Mouse (Mus musculus): Measurements from ENCODE around the gene Rxfp3. TPM values are rescaled to one million over a fixed set of nuclear protein-coding genes. Genes with fewer than 3 reads are reported as not detected.

The Rxfp3 gene
- 1.7 TPM for polyA plus RNA-seq (2015; fragmentation: Illumina TruSeq; extraction: RNeasy Lipid Tissue Mini Kit (QIAGEN cat#74804); ENCODE audit: low read depth, low replicate concordance)

DNA sequence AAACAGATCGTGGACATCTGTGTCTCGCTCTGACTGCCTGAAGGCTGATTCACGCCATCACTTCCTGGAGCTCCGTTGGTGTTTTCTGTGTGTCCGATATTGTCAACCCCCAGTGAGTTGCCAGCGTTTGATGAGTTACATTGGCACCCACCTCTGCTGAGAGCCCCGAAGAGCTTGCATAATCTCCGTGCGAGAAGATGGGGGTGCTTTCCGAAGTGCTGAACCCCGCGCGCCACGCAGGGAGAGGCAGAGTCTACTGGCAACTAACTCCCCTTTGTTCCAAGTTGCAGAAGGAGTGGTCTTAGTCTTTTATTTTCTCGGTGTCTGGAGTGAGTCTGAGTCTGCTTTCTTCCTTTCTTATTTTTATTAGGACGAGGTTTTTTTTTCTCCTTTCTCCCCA, at the start of gene Rxfp3:
Rxfp3 (minus strand) TSS at position 281 of the 400 bp plus-strand sequence.

DNA sequence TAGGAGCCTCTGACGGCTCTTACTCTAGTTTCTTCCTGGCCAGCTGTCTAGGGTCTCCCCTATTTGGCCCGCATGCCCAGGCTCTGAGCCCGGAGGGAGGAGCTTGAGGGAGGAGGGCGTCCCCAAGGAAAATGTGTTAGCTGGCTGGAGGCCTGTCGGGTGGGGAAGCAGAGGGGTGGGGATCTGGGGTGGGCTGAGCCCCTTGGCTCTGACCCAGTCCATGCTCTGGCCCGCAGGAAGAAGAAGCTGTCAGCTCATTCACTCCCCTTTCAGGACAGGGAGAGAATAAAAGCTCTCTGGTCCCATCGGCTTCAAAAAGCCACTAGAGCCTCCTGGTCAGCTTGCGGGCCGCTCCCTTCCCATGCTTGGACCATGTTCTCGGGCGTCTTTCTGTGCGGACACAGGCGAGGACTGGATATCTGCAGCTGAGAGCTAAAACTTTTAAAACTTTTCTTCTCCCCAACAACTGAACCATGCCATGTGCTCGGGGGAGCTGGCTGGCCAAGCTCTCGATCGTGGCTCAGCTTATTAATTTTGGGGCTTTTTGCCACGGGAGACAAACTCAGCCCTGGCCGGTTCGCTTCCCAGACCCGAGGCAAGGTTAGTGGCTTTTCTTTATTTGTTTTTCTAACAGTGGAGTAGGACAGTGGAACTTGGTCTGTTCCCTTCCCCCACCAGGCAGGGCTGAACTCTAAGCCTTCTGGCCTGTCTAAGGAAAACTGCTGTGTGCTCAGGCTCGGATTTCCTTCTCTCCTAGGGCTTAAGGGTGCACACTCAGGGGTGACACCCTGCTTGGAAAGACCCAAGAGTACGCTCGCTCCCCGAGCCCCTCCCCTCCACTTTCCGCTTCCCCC, 27.0 kb upstream of the Rxfp3 start, which contains the start of gene Adamts12:
Adamts12 (plus strand) TSS at position 233 of the 854 bp plus-strand sequence.

DNA sequence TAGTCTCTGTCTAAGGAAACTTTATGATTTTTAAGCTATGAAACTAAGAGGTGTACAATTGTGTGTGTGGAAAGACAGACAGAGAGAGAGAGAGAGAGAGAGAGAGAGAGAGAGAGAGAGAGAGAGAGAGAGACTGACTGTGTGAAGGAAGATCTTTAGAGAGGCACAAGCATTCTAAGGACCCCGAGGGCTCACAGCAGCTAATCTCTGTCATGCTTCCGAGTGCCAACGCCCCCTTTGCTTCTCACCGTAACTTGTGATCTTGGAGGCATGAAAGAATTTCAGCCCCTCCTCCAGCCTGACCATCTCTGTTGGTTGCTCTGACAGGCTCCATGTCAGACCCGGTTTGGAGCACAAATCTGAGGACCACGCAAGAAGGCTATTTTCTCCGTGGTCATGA, 37.4 kb downstream of the Rxfp3 start, which contains the start of gene Slc45a2:
Slc45a2 (plus strand) TSS at position 301 of the 400 bp plus-strand sequence.

Other genes starting within 250 kb of the Rxfp3 start
- gene C1qtnf3, start 85.7 kb downstream of the Rxfp3 start, polyA plus RNA-seq (2015; fragmentation: Illumina TruSeq; extraction: RNeasy Lipid Tissue Mini Kit (QIAGEN cat#74804); ENCODE audit: low read depth, low replicate concordance) = 0.28 TPM
- 12.9 TPM for gene Amacr, start 56.2 kb downstream of the Rxfp3 start, polyA plus RNA-seq (2015; fragmentation: Illumina TruSeq; extraction: RNeasy Lipid Tissue Mini Kit (QIAGEN cat#74804); ENCODE audit: low read depth, low replicate concordance)
- gene Slc45a2, start 37.3 kb downstream of the Rxfp3 start, polyA plus RNA-seq (2015; fragmentation: Illumina TruSeq; extraction: RNeasy Lipid Tissue Mini Kit (QIAGEN cat#74804); ENCODE audit: low read depth, low replicate concordance) = not detected
- 0.16 TPM for gene Adamts12, start 26.8 kb upstream of the Rxfp3 start, polyA plus RNA-seq (2015; fragmentation: Illumina TruSeq; extraction: RNeasy Lipid Tissue Mini Kit (QIAGEN cat#74804); ENCODE audit: low read depth, low replicate concordance)

All from brain, adult 10 weeks (tissue).